Mouse (Mus musculus) forebrain, embryonic 11.5 days (tissue): ENCODE measurements at regions not wholly inside any gene's neighbourhood (a gene's known extent, or its start where the extent isn't known, plus 50 kb on each side); places are given as distances from the start of the nearest gene placed in this dataset.

Experiments used
- ATAC-seq: fragments of 200-750 bp; cut with Nextera tagmentation; replicated peaks from 2 replicates; pipeline ENCODE4 v1.8.0; 2017; ENCODE audit warnings: moderate TSS enrichment; ENCODE audit not compliant: low FRiP score
- DNase-seq: peaks from one replicate; pipeline ENCODE4 v3.0.0-alpha.2; 2017; ENCODE audit warnings: low spot score
- H3K27ac ChIP-seq: fragments of 300-500 bp; sonication (generic); 2 replicates; pipeline ENCODE4 v1.5.1; 2014; ENCODE audit warnings: low read depth, low read length
- H3K27me3 ChIP-seq: fragments of 300-500 bp; sonication (generic); 2 replicates; pipeline ENCODE4 v1.6.1; 2014; ENCODE audit warnings: mild to moderate bottlenecking, low read length, mixed read lengths; ENCODE audit not compliant: control insufficient read depth, insufficient read depth
- H3K36me3 ChIP-seq: fragments of 300-500 bp; sonication (generic); 2 replicates; pipeline ENCODE4 v1.6.1; 2014; ENCODE audit warnings: mild to moderate bottlenecking, low read length, moderate library complexity, mixed read lengths; ENCODE audit not compliant: control insufficient read depth, insufficient read depth
- H3K4me1 ChIP-seq: fragments of 300-500 bp; sonication (generic); replicated peaks from 2 replicates; pipeline ENCODE4 v1.6.1; 2014; ENCODE audit warnings: low read length, mixed read lengths; ENCODE audit not compliant: control insufficient read depth, insufficient read depth
- H3K4me2 ChIP-seq: fragments of 300-500 bp; sonication (generic); 2 replicates; pipeline ENCODE4 v1.6.1; 2014; ENCODE audit warnings: low read depth, mild to moderate bottlenecking, low read length, moderate library complexity, mixed read lengths; ENCODE audit not compliant: severe bottlenecking
- H3K4me3 ChIP-seq: fragments of 300-500 bp; sonication (generic); 2 replicates; pipeline ENCODE4 v1.5.1; 2014; ENCODE audit warnings: low read depth, low read length
- H3K9ac ChIP-seq: fragments of 300-500 bp; sonication (generic); 2 replicates; pipeline ENCODE4 v1.6.1; 2014; ENCODE audit warnings: low read length
- H3K9me3 ChIP-seq: fragments of 300-500 bp; sonication (generic); 2 replicates; pipeline ENCODE4 v1.6.1; 2016; ENCODE audit warnings: low read length, mixed read lengths; ENCODE audit not compliant: control insufficient read depth
- WGBS: fragments of 180-500 bp; shearing (Covaris S2); extraction: QIAGEN DNeasy Blood & Tissue Kit; methylation state at CpG from one replicate; pipeline ENCODE4 v1.1.7; 2014; 5-methylcytosine and 5-hydroxymethylcytosine counted together

DNA sequence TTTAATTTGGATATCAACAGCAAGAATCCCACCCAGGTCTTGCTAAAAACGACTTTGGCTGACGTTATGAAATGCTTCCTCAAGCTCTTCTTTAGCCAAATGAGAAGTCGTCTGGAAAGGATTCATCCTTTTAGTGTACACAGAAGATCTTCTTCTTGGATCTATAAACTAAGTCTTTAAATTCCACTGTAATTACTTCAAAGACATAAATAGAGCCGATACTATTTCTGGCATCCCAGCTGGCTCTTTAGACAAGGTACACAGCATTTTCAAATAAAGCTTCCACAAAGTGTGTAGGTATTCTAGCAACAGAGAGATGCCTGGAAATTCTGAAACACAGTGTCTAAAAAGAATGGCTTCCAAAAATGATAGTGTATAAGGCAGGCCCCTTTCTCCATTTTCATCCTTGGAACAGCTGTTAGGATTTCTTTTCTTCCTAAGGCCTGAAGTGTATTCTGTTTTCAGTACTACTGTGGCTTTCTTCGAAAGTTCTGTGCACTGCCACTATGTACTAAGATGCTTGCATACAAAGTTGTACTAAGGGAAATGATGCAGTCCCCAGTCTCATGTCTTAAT is 371.4 kb downstream of the Inhba start:
- H3K27ac ChIP-seq: no peak overlapping the region
- no peaks in the 10 kb centered on the region for H3K4me1 ChIP-seq
- no peaks in the 10 kb centered on the region for H3K27me3 ChIP-seq
- no peaks in the 10 kb centered on the region for H3K9me3 ChIP-seq
- H3K4me3 ChIP-seq: no peak overlapping the region
- H3K36me3 ChIP-seq: no peaks in the 10 kb centered on the region
- WGBS: 83% methylated on average over 5 of the region's 5 CpGs
- no peak overlapping the region for H3K4me2 ChIP-seq
- DNase-seq (no peak), ATAC-seq (no peak)
- no peak overlapping the region for H3K9ac ChIP-seq

DNA sequence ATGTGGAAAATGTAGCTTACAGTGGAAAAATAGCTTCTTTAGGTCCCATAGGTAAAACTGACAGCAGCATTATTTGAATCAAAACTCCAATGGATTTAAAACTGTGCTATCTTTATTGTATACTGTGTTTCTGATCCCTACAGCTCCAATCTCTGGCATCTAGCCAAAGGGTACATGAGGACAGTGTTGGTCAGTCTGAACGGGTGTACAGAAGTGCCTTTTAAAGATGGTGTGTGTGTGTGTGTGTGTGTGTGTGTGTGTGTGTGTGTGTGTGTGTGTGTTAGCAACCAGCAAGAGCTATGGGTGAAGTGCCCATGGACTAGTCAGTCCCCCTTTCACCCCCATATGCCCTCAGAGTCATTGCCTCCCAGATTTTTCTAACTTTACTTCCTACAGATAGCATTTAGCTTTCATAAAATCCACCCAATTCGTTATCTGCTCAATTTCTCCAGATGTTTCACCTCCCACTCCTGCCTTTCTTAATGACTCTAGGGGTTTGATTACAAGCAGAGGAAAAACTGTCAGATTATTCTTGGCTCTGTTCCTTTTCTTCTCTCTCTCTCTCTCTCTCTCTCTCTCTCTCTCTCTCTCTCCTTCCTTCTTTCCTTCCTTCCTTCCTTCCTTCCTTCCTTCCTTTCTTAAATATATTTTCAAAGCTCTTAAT is 404.8 kb downstream of the Inhba start:
- Histone ChIP-seq H3K9me3 (no peaks in the 10 kb centered on the region), H3K36me3 (no peaks in the 10 kb centered on the region), H3K4me2 (no peak overlapping the region), H3K27me3 (no peaks in the 10 kb centered on the region), H3K9ac (no peak overlapping the region), H3K4me1 (no peaks in the 10 kb centered on the region), H3K27ac (no peak overlapping the region), H3K4me3 (no peak overlapping the region)
- DNase-seq (no peak), ATAC-seq (no peak)
- WGBS: 69% methylated on average over 2 of the region's 2 CpGs

DNA sequence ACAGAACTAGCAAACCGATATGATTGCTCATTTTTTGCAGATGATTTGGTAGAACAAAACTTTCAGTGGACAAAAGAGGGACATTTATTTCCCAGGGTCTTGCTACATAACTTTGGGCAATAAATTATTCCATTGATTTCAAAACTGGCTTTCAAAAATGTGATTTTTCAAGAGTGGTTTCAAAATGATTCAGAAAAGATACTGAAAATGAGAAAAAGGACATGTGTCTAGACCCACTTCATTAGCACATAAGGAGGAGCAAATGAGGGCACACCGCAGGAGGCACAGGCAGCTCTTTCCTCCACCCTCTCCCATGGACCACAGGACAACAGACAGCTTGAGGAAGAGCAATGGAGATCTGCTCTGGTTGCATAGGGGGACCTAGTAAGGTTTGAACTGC is 412.5 kb downstream of the Inhba start:
- H3K4me1 ChIP-seq: no peaks in the 10 kb centered on the region
- H3K36me3 ChIP-seq: no peaks in the 10 kb centered on the region
- WGBS: 82% methylated on average over 2 of the region's 2 CpGs
- H3K4me2 ChIP-seq: no peak overlapping the region
- H3K27ac ChIP-seq: no peak overlapping the region
- H3K9ac ChIP-seq: no peak overlapping the region
- no peaks in the 10 kb centered on the region for H3K27me3 ChIP-seq
- ATAC-seq (no peak), DNase-seq (no peak)
- no peak overlapping the region for H3K4me3 ChIP-seq
- H3K9me3 ChIP-seq: no peaks in the 10 kb centered on the region

DNA sequence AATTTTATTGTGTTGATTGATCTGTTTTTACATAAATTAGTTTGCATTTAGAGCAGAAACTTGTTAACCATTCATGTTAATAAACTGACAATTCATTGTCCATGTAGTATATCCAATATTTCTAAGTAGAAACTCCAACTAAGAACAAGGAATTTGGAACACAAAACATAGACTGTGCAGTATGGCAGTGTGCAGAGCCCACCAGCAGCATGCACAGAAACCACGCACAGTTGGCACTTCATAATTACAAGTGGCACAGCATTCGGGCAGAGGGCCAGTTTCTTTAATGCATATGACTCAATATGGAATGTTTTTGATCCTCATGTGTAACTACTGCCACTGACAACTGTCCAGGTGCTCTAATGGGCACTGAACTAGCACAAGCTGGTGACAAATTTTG is 423.8 kb downstream of the Inhba start:
- Histone ChIP-seq H3K4me3 (no peak overlapping the region), H3K27ac (no peak overlapping the region), H3K4me2 (no peak overlapping the region), H3K36me3 (no peaks in the 10 kb centered on the region), H3K9ac (no peak overlapping the region), H3K9me3 (no peaks in the 10 kb centered on the region), H3K27me3 (no peaks in the 10 kb centered on the region), H3K4me1 (no peaks in the 10 kb centered on the region)
- WGBS: 86% methylated on average over 2 of the region's 2 CpGs
- no peak for ATAC-seq
- no peak for DNase-seq

DNA sequence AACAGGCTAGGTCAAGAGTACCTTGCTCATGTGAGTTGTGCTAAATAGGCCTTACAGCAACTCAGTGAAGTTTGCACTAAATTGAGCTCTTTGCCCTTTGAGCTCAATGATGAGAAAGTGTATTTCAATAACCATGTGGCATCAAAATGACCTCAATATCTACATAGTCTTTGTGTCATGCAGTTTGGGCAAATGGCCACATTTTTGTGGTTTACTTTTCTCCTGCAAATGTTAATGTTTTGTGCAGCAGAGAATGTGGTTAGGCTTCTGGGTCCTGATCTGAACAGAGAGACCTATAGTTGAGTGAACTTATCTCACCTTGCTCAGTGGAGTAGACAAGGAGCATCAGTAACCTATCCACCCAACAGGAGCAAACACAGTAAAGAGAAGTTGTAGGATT is 441.6 kb downstream of the Inhba start:
- no peak for DNase-seq
- Histone ChIP-seq H3K4me3 (no peak overlapping the region), H3K36me3 (no peaks in the 10 kb centered on the region), H3K27ac (no peak overlapping the region), H3K4me2 (no peak overlapping the region), H3K9me3 (no peaks in the 10 kb centered on the region), H3K4me1 (no peaks in the 10 kb centered on the region), H3K9ac (no peak overlapping the region), H3K27me3 (no peaks in the 10 kb centered on the region)
- no peak for ATAC-seq

DNA sequence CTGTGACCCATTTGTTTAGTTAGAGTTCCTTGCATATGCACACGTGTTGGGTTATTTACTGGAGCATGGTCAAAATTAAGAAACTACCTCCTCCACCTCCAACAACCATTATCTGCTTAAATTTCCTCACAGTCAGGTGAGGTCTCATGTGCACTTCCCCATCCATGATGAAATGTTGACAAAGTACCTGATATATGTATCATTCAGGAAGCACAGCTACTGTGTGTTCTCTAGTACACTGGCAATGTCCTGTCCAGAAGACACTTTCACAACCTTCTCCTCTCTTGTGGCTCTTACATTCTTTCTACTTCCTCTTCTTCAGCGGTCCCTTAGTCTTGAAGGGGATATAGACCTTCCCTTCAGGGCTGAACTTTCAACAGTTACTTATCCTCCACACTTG is 448.1 kb downstream of the Inhba start:
- Histone ChIP-seq H3K4me3 (no peak overlapping the region), H3K9ac (no peak overlapping the region), H3K4me1 (no peaks in the 10 kb centered on the region), H3K27me3 (no peaks in the 10 kb centered on the region), H3K4me2 (no peak overlapping the region), H3K36me3 (no peaks in the 10 kb centered on the region), H3K27ac (no peak overlapping the region), H3K9me3 (no peaks in the 10 kb centered on the region)
- no peak for DNase-seq
- no peak for ATAC-seq
- WGBS: 75% methylated on average over 2 of the region's 2 CpGs

DNA sequence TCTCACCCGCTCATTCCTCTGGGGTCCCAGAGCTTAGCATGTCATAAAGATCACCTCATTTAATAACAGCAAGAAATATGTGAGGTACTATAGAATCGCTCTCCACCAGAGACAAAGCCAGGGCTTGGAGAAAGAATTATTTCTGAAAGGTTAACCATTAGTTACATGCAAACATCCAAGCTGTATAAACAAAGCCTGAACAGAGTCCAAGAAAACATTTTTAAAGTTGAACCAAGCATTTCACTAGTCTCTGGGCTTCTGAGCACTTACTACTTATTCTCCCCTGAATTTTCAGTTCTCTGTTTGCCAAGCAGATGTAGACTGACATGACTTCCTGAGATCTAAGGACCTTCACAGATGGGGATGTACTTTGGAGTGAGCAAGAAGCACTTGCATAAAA is 450.0 kb downstream of the Inhba start:
- Histone ChIP-seq H3K36me3 (no peaks in the 10 kb centered on the region), H3K9ac (no peak overlapping the region), H3K4me3 (no peak overlapping the region), H3K27me3 (no peaks in the 10 kb centered on the region), H3K4me2 (no peak overlapping the region), H3K27ac (no peak overlapping the region), H3K9me3 (no peaks in the 10 kb centered on the region), H3K4me1 (no peaks in the 10 kb centered on the region)
- 90% methylated on average over 2 of the region's 2 CpGs for WGBS
- ATAC-seq: no peak
- DNase-seq: no peak

DNA sequence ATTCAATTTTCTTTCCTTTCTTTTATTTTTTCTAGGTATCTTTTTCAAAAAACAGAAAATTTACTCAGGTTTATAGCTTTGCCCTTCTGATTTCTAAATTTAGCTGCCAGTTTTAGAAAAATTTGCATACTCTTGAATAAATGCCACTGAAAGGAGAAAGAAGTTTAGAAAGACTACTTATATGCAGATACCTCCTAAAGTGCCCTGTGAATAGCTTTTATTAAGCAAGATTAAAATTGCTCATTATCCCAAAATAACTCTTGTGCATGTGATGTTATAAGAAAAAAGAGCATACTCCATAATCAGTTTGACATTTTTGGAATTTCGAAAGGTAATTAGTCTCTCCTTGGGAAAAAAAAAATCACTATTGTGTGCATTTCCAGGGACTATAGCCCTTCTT is 453.2 kb downstream of the Inhba start:
- H3K9ac ChIP-seq: no peak overlapping the region
- H3K27ac ChIP-seq: no peak overlapping the region
- no peaks in the 10 kb centered on the region for H3K27me3 ChIP-seq
- DNase-seq: no peak
- no peaks in the 10 kb centered on the region for H3K36me3 ChIP-seq
- no peaks in the 10 kb centered on the region for H3K4me1 ChIP-seq
- ATAC-seq: no peak
- H3K4me3 ChIP-seq: no peak overlapping the region
- H3K4me2 ChIP-seq: no peak overlapping the region
- no peaks in the 10 kb centered on the region for H3K9me3 ChIP-seq
- WGBS: 74% methylated on average over 1 of the region's 1 CpGs

DNA sequence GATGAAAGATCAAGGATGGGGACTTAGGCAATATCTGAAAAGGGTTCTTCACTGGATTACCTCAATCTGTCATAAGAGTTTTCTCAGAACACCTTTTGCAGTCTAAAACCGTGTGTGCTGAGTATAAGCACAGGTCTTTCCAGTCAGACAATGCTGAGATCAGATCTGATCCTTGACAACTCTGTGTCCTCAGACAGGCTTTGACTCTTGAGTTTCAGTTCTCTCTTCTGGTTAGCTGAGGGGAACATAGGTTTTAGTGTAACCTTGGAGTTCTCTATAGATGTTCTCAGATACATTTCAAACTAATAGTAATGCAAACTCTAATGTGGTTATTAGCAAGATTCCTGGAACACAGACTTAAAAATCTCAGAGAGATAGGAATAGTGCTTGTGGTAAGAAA is 453.7 kb downstream of the Inhba start:
- Histone ChIP-seq H3K9me3 (no peaks in the 10 kb centered on the region), H3K36me3 (no peaks in the 10 kb centered on the region), H3K27me3 (no peaks in the 10 kb centered on the region), H3K4me3 (no peak overlapping the region), H3K4me1 (no peaks in the 10 kb centered on the region), H3K4me2 (no peak overlapping the region), H3K9ac (no peak overlapping the region), H3K27ac (no peak overlapping the region)
- DNase-seq (no peak), ATAC-seq (no peak)
- WGBS: 53% methylated on average over 1 of the region's 1 CpGs
